Mouse (Mus musculus): ENCODE data around the gene Eprs. TPM values are rescaled to one million over a fixed set of nuclear protein-coding genes. Genes with fewer than 3 reads are reported as not detected.
"Not testable (repeated sequence)": the region's sequence is repeated elsewhere in the genome, so short reads cannot be mapped to it uniquely, and the experiment has no call there.

Eprs gene
- polyA plus RNA-seq (2012; rRNA removed), result 8.6 and 10.3 TPM in 2 replicates

- WGBS, result under 1% methylated on average over 92 of the region's 92 CpGs
- DNase-seq (ENCODE audit: low read depth, low spot score), result peak; percentile 90
These were observed at the start of gene Eprs for GRCm38 (mm10) chr1:185362677-185363520. Gene Eprs, plus strand, starts transcription at chr1:185363044.

GRCm38 (mm10) chr1:185314546-185314945 lies 48.3 kb upstream of the Eprs start:
- no peak for DNase-seq (ENCODE audit: low read depth, low spot score)
- WGBS, result 92% methylated on average over 4 of the region's 4 CpGs

GRCm38 (mm10) chr1:185315846-185316568 lies 46.8 kb upstream of the Eprs start:
- 89% methylated on average over 16 of the region's 16 CpGs for WGBS
- DNase-seq (ENCODE audit: low read depth, low spot score), result no peak

GRCm38 (mm10) chr1:185327754-185328345 lies 35.0 kb upstream of the Eprs start:
- not testable (repeated sequence) for DNase-seq (ENCODE audit: low read depth, low spot score)
- WGBS, result 41% methylated on average over 3 of the region's 3 CpGs

GRCm38 (mm10) chr1:185328721-185329610 lies 33.9 kb upstream of the Eprs start, which contains the start of gene Iars2:
Gene Iars2, minus strand, starts transcription at chr1:185329396.
- under 1% methylated on average over 76 of the region's 76 CpGs for WGBS
- DNase-seq (ENCODE audit: low read depth, low spot score), result no peak

GRCm38 (mm10) chr1:185329851-185330250 lies 33.0 kb upstream of the Eprs start:
- WGBS, result 92% methylated on average over 8 of the region's 8 CpGs

GRCm38 (mm10) chr1:185331364-185331763 lies 31.5 kb upstream of the Eprs start:
- no peak for DNase-seq (ENCODE audit: low read depth, low spot score)
- 43% methylated on average over 5 of the region's 5 CpGs for WGBS

More at GRCm38 (mm10) chr1:185329851-185330250, 33.0 kb upstream of the Eprs start:
- DNase-seq (ENCODE audit: low read depth, low spot score), result no peak

- no peak for DNase-seq (ENCODE audit: low read depth, low spot score)
- WGBS, result under 1% methylated on average over 32 of the region's 32 CpGs
These were observed 30.8 kb upstream of the Eprs start, which contains the start of gene Bpnt1 for GRCm38 (mm10) chr1:185331983-185332430. Gene Bpnt1, plus strand, starts transcription at chr1:185332149.

- whole genome bisulfite sequencing, result 53% methylated on average over 5 of the region's 5 CpGs
- DNase-seq (ENCODE audit: low read depth, low spot score), result no peak
These were observed 29.2 kb upstream of the Eprs start for GRCm38 (mm10) chr1:185333651-185334050.

- WGBS, result 73% methylated on average over 4 of the region's 4 CpGs
- no peak for DNase-seq (ENCODE audit: low read depth, low spot score)
These were observed 28.7 kb upstream of the Eprs start for GRCm38 (mm10) chr1:185334136-185334535.

GRCm38 (mm10) chr1:185335231-185335765 lies 27.5 kb upstream of the Eprs start:
- 58% methylated on average over 6 of the region's 6 CpGs for WGBS
- no peak for DNase-seq (ENCODE audit: low read depth, low spot score)

GRCm38 (mm10) chr1:185336535-185336934 lies 26.3 kb upstream of the Eprs start:
- DNase-seq (ENCODE audit: low read depth, low spot score), result no peak

GRCm38 (mm10) chr1:185342441-185342840 lies 20.4 kb upstream of the Eprs start:
- 98% methylated on average over 4 of the region's 4 CpGs for WGBS

More at GRCm38 (mm10) chr1:185336535-185336934, 26.3 kb upstream of the Eprs start:
- 19% methylated on average over 3 of the region's 3 CpGs for WGBS

GRCm38 (mm10) chr1:185343422-185343821 lies 19.4 kb upstream of the Eprs start:
- WGBS, result 88% methylated on average over 8 of the region's 8 CpGs
- no peak for DNase-seq (ENCODE audit: low read depth, low spot score)

More at GRCm38 (mm10) chr1:185342441-185342840, 20.4 kb upstream of the Eprs start:
- no peak for DNase-seq (ENCODE audit: low read depth, low spot score)

- WGBS, result 55% methylated on average over 10 of the region's 10 CpGs
- no peak for DNase-seq (ENCODE audit: low read depth, low spot score)
These were observed 16.7 kb upstream of the Eprs start for GRCm38 (mm10) chr1:185346188-185346587.

- WGBS, result 94% methylated on average over 14 of the region's 14 CpGs
These were observed 13.1 kb upstream of the Eprs start for GRCm38 (mm10) chr1:185349741-185350140.

GRCm38 (mm10) chr1:185350611-185351010 lies 12.2 kb upstream of the Eprs start:
- 94% methylated on average over 4 of the region's 4 CpGs for WGBS
- DNase-seq (ENCODE audit: low read depth, low spot score), result no peak

More at GRCm38 (mm10) chr1:185349741-185350140, 13.1 kb upstream of the Eprs start:
- DNase-seq (ENCODE audit: low read depth, low spot score), result no peak

- DNase-seq (ENCODE audit: low read depth, low spot score), result no peak
- 92% methylated on average over 12 of the region's 12 CpGs for WGBS
These were observed 10.7 kb upstream of the Eprs start for GRCm38 (mm10) chr1:185352151-185352550.

- 95% methylated on average over 8 of the region's 8 CpGs for WGBS
- DNase-seq (ENCODE audit: low read depth, low spot score), result no peak
These were observed 9.5 kb upstream of the Eprs start for GRCm38 (mm10) chr1:185353351-185353750.
